Mouse (Mus musculus) neural tube, embryonic 14.5 days (tissue): ENCODE results near the gene Fam53b. TPM values are rescaled to one million over a fixed set of nuclear protein-coding genes. Genes with fewer than 3 reads are reported as not detected.

Experiments
- ATAC-seq: fragments of 200-750 bp; cut with Nextera tagmentation; 2 replicates; pipeline ENCODE4 v1.8.0; 2017; ENCODE audit warnings: low read depth, mild to moderate bottlenecking, moderate TSS enrichment, moderate library complexity
- H3K27ac ChIP-seq: fragments of 300-500 bp; sonication (generic); 2 replicates; pipeline ENCODE4 v1.5.1; 2014; ENCODE audit warnings: low read depth, mild to moderate bottlenecking, control low read depth, low read length, moderate library complexity, mixed read lengths
- H3K27me3 ChIP-seq: fragments of 300-500 bp; sonication (generic); 2 replicates; pipeline ENCODE4 v1.6.1; 2014; ENCODE audit warnings: low read length; ENCODE audit not compliant: control insufficient read depth, insufficient read depth
- H3K36me3 ChIP-seq: fragments of 300-500 bp; sonication (generic); 2 replicates; pipeline ENCODE4 v1.6.1; 2014; ENCODE audit warnings: low read length, mixed read lengths; ENCODE audit not compliant: control insufficient read depth, insufficient read depth
- H3K4me1 ChIP-seq: fragments of 300-500 bp; sonication (generic); 2 replicates; pipeline ENCODE4 v1.6.1; 2014; ENCODE audit warnings: low read length; ENCODE audit not compliant: control insufficient read depth, insufficient read depth
- H3K4me2 ChIP-seq: fragments of 300-500 bp; sonication (generic); 2 replicates; pipeline ENCODE4 v1.6.1; 2014; ENCODE audit warnings: mild to moderate bottlenecking, low read depth, low read length, control low read depth
- H3K4me3 ChIP-seq: fragments of 300-500 bp; sonication (generic); 2 replicates; pipeline ENCODE4 v1.5.1; 2014; ENCODE audit warnings: low read depth, low read length, control low read depth, mixed read lengths
- H3K9ac ChIP-seq: fragments of 300-500 bp; sonication (generic); replicated peaks from 2 replicates; pipeline ENCODE4 v1.6.1; 2014; ENCODE audit warnings: low read depth, mild to moderate bottlenecking, control low read depth, low read length, mixed read lengths
- H3K9me3 ChIP-seq: fragments of 300-500 bp; sonication (generic); 2 replicates; pipeline ENCODE4 v1.6.1; 2016; ENCODE audit warnings: low read length; ENCODE audit not compliant: control insufficient read depth
- WGBS: fragments of 180-500 bp; shearing (Covaris S2); extraction: QIAGEN DNeasy Blood & Tissue Kit; methylation state at CpG from one replicate; pipeline ENCODE4 v1.1.7; 2014; 5-methylcytosine and 5-hydroxymethylcytosine counted together
- polyA plus RNA-seq: library from polyadenylated mRNA; unstranded; fragments of >200 nt; fragmentation: Nextera tagmentation; extraction: Ambion mirVana; gene quantifications from 2 replicates; pipeline ENCODE4 v1.2.1, GENCODE M21; 2014

The Fam53b gene
- polyA plus RNA-seq, 1 experiment from 2014 or later = 11.8 TPM

DNA sequence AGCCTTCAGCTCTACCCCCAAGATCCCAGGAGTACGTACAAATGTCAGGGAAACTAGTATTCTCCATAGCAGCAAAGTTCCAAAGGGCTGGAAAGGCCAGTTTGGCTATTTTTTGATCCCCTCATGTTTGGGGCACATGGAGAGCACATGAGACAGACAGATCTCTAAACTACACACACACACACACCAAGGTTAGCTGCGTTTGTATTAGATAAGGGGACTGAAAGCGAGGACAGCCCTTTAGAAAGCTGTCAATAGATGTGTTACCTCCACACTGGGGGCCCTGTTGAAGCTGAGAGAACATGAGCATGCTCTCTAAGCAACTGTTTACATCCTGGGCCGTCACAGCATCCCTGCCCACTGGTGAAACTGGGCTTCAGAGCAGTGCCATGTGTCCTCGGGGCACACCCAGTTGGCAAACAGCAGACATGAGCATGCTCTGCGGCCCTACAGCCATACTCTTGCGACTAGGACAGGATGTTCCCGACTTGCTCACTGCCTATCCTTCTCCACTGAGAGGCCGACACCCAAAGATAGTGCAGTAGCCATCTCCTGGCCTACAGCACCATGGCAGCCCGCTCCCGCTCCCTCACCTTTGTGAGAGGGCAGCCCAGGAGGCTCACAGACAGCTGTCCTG lies 47.3 kb downstream of the Fam53b start:
- H3K4me2 ChIP-seq = no peak overlapping the region
- 88% methylated on average over 11 of the region's 11 CpGs for WGBS
- H3K4me1 ChIP-seq = peaks cover 17% of the 10 kb centered on the region; the same call in 1 of the 2 replicates
- H3K27ac ChIP-seq = no peak overlapping the region
- no peak for ATAC-seq
- no peaks in the 10 kb centered on the region for H3K27me3 ChIP-seq
- H3K9me3 ChIP-seq = no peaks in the 10 kb centered on the region
- H3K4me3 ChIP-seq = no peak overlapping the region
- H3K36me3 ChIP-seq = no peaks in the 10 kb centered on the region
- no peak overlapping the region for H3K9ac ChIP-seq

- no peaks in the 10 kb centered on the region for H3K36me3 ChIP-seq
- no peak for ATAC-seq
- H3K9me3 ChIP-seq = no peaks in the 10 kb centered on the region
- no peak overlapping the region for H3K9ac ChIP-seq
- no peak overlapping the region for H3K4me2 ChIP-seq
- no peaks in the 10 kb centered on the region for H3K27me3 ChIP-seq
- no peak overlapping the region for H3K27ac ChIP-seq
- WGBS = 86% methylated on average over 3 of the region's 3 CpGs
- H3K4me3 ChIP-seq = no peak overlapping the region
- H3K4me1 ChIP-seq = peaks cover 17% of the 10 kb centered on the region; the same call in 1 of the 2 replicates
Measured at GRCm38 (mm10) chr7:132765629-132766186, 48.0 kb downstream of the Fam53b start.

DNA sequence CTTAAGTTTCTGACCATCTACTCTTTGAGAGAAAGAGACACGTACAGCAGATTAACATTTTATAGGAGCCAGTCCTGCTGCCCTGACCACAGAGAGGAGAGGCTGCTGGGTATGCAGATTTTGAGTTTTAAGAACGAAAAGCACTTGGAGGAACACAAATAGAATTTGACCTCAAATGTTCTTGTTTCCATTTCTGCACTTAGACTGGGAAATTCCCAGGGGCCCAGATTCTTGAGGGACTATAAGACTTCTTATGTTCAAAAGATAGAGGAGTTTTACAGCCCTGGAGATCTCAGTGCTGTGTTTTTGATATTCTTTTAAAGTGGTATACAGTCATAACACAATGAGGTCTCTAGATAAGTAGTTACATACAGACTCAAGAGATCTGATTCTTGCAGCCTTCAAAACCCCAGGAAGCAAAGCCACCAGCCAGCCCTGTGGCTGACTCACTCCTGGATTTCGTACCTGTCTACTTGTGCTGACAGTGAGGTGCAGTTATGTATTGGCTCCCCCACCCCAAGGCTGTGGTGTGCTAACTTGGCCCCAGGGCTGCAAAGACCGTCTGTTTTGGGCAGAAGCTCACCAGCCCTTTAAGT lies 48.7 kb downstream of the Fam53b start:
- Histone ChIP-seq H3K4me2 (no peak overlapping the region), H3K9ac (no peak overlapping the region), H3K36me3 (no peaks in the 10 kb centered on the region), H3K9me3 (no peaks in the 10 kb centered on the region), H3K27ac (no peak overlapping the region), H3K4me3 (no peak overlapping the region), H3K27me3 (no peaks in the 10 kb centered on the region), H3K4me1 (peaks cover 17% of the 10 kb centered on the region; the same call in 1 of the 2 replicates)
- no peak for ATAC-seq
- 83% methylated on average over 4 of the region's 4 CpGs for WGBS

DNA sequence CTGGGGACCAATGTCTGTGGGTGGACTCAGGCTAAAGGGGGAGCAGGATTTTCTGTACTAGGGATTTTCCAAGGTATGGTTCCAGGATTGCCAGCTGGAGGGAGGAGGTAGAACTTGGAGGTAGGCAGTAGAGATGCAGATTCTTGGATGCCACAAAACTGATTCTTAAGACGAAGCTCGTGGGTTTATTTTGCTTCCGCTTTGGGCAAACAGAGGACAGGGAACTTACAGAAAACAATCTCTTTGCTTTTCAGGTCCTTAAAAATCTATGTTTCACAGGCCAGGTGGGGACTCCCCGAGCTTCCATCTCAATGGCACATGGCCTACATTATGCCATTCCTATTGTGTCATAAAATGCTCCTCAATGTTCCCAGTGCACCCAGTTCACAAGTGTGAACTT lies 49.4 kb downstream of the Fam53b start:
- H3K36me3 ChIP-seq = 0 out of 2 replicates have a peak, but pooled peaks cover 3% of the 10 kb centered on the region
- H3K27me3 ChIP-seq = no peaks in the 10 kb centered on the region
- no peak overlapping the region for H3K9ac ChIP-seq
- ATAC-seq = no peak
- no peak overlapping the region for H3K4me2 ChIP-seq
- 93% methylated on average over 4 of the region's 4 CpGs for WGBS
- no peak overlapping the region for H3K27ac ChIP-seq
- H3K4me3 ChIP-seq = no peak overlapping the region
- no peaks in the 10 kb centered on the region for H3K9me3 ChIP-seq
- H3K4me1 ChIP-seq = peaks cover 17% of the 10 kb centered on the region; the same call in 1 of the 2 replicates

GRCm38 (mm10) chr7:132763911-132764310 lies 49.8 kb downstream of the Fam53b start:
- H3K27ac ChIP-seq = no peak overlapping the region
- H3K4me1 ChIP-seq = peaks cover 17% of the 10 kb centered on the region; the same call in 1 of the 2 replicates
- no peaks in the 10 kb centered on the region for H3K27me3 ChIP-seq
- H3K9me3 ChIP-seq = no peaks in the 10 kb centered on the region
- 0 out of 2 replicates have a peak, but pooled peaks cover 4% of the 10 kb centered on the region for H3K36me3 ChIP-seq
- WGBS = 95% methylated on average over 5 of the region's 5 CpGs
- no peak overlapping the region for H3K9ac ChIP-seq
- no peak overlapping the region for H3K4me3 ChIP-seq
- H3K4me2 ChIP-seq = no peak overlapping the region
- ATAC-seq = no peak

- peaks cover 17% of the 10 kb centered on the region; the same call in 1 of the 2 replicates for H3K4me1 ChIP-seq
- ATAC-seq = no peak
- H3K36me3 ChIP-seq = 0 out of 2 replicates have a peak, but pooled peaks cover 4% of the 10 kb centered on the region
- H3K4me3 ChIP-seq = no peak overlapping the region
- H3K9ac ChIP-seq = no peak overlapping the region
- WGBS = 94% methylated on average over 6 of the region's 6 CpGs
- no peak overlapping the region for H3K4me2 ChIP-seq
- H3K27me3 ChIP-seq = no peaks in the 10 kb centered on the region
- H3K27ac ChIP-seq = no peak overlapping the region
- no peaks in the 10 kb centered on the region for H3K9me3 ChIP-seq
Measured at GRCm38 (mm10) chr7:132763351-132763750, 50.3 kb downstream of the Fam53b start.

DNA sequence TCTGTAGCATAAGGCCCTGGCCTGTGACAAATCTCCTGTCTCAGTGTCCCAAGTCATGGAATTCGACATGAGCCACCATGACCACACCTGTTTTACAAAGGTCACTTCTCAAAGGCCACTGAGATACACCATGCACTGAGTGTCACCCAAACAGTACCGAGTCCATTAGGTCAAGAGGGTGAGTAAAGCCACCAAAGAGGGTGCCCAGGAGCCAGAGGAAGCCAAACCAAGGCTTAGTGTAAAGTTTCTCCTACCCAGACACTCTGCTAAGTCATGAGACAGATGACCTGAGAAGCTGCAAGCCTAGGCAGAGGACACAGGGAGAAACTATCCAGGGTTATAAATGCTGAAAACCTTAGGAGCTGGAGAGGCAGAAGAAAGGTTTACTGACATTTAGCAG lies 52.3 kb downstream of the Fam53b start:
- WGBS = 90% methylated on average over 2 of the region's 2 CpGs
- 0 out of 2 replicates have a peak, but pooled peaks cover 4% of the 10 kb centered on the region for H3K36me3 ChIP-seq

DNA sequence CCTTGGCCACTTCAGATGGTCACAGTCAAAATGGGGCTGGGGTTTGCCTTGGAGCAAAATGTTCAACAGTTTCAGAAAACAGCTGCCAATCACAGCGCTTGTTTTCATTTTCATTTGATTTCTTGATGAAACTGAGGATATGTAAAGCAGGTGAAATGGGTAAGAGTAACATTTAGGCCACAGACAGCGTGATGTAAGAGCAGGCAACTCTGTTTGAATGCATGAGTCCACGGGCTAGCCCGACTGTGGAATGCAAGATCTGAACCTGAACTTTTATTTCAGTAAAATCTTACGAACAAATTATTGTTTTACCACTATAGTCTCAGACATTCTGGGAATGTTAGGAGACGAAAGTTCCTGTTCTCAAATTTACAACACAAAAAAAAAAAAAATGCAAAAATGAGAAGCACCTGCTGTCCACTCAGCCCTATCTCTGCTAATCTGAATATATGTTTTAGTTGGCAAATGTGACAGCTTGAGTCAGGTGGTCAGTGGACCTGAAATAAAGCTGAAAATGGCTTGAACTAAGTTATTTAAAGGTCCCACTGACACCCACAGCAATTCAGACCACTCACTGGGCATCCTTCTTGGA lies 53.0 kb downstream of the Fam53b start:
- Histone ChIP-seq H3K36me3 (0 out of 2 replicates have a peak, but pooled peaks cover 4% of the 10 kb centered on the region), H3K4me3 (no peak overlapping the region), H3K4me2 (no peak overlapping the region), H3K27ac (no peak overlapping the region), H3K4me1 (no peaks in the 10 kb centered on the region), H3K9me3 (no peaks in the 10 kb centered on the region), H3K27me3 (no peaks in the 10 kb centered on the region), H3K9ac (no peak overlapping the region)
- WGBS = 97% methylated on average over 6 of the region's 6 CpGs
- no peak for ATAC-seq

More for the DNA sequence above, 52.3 kb downstream of the Fam53b start:
- Histone ChIP-seq H3K9me3 (no peaks in the 10 kb centered on the region), H3K4me3 (no peak overlapping the region), H3K4me1 (peaks cover under 1% of the 10 kb centered on the region; the same call in 1 of the 2 replicates), H3K9ac (no peak overlapping the region), H3K27me3 (no peaks in the 10 kb centered on the region), H3K4me2 (no peak overlapping the region), H3K27ac (no peak overlapping the region)
- no peak for ATAC-seq

DNA sequence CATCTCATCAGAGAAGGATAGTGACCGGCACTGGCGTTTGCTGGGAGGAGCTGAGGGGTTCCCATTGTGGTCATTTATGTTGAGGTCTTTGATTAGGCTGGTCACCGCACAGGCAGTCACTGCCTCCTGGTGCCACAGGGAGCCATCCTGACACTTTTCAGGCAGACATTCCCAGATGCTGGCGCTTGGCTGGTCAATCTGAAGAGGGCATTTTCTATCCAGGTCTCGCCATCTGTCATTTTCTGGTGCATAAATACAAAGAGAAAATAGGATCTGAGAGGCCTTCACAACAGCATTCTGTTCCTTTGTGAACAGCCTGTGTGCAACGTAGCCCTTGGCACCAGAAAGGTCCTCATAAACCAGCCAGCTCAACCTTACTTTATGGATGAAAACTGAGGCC lies 53.8 kb downstream of the Fam53b start:
- Histone ChIP-seq H3K27ac (no peak overlapping the region), H3K4me2 (no peak overlapping the region), H3K4me3 (no peak overlapping the region), H3K9ac (no peak overlapping the region), H3K9me3 (no peaks in the 10 kb centered on the region), H3K36me3 (0 out of 2 replicates have a peak, but pooled peaks cover 4% of the 10 kb centered on the region), H3K27me3 (no peaks in the 10 kb centered on the region), H3K4me1 (no peaks in the 10 kb centered on the region)
- 67% methylated on average over 6 of the region's 6 CpGs for WGBS
- no peak for ATAC-seq
